Mouse (Mus musculus) bone marrow, adult 2 months (tissue): ENCODE measurements around the gene Dlgap1.

Experiments
- CTCF ChIP-seq: fragments of 200-500 bp; IDR thresholded peaks from 2 replicates; pipeline ENCODE4 v1.5.1; 2011; ENCODE audit warnings: low read length, control low read depth; ENCODE audit not compliant: control insufficient read depth, insufficient read depth
- POLR2A ChIP-seq: fragments of 200-500 bp; IDR thresholded peaks from 2 replicates; pipeline ENCODE4 v1.6.1; 2011; ENCODE audit warnings: low read depth, mild to moderate bottlenecking, control low read depth, low read length, borderline replicate concordance; ENCODE audit not compliant: control insufficient read depth

GRCm38 (mm10) chr17:70498256-70498655 lies 529.4 kb downstream of the Dlgap1 start:
- TF ChIP-seq POLR2A, result no peak
- TF ChIP-seq CTCF, result no peak
